Mouse (Mus musculus) kidney, postnatal 4 days (tissue): ENCODE results near the gene Gstt4.

Experiments
- DNase-seq, 2 experiments: peaks; one replicate each; pipeline ENCODE4 v3.0.0; 2021; ENCODE audit warnings: mixed read lengths in 2 of 2

Gstt4 gene

GRCm38 (mm10) chr10:75835761-75836531 lies 13.6 kb upstream of the Gstt4 start:
- DNase-seq: peak; percentile 29 to 52

DNA sequence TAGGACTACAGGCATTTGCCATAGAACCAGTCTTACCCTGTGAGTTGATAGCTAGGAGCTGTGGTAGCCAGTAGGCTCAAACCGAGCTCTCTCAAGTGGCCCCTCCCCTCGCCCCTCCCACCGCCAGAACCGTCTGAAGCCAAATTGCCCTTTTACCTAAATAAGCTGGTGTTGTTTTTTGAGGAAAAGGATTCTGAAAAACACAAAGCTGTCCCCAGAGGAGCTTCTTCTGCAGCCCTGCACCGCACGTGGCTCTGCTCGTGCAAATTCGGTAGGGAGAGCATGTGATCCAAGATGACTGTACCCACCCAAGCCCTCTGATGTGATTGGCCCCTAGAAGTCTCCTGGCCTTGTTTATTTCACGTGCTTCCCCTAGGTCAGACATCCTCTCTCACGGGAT lies 13.0 kb upstream of the Gstt4 start:
- peak; percentile 74 to 83 for DNase-seq

GRCm38 (mm10) chr10:75834721-75835120 lies 12.4 kb upstream of the Gstt4 start:
- no peak for DNase-seq

- DNase-seq: peak; percentile 93 to 95
Measured at GRCm38 (mm10) chr10:75834250-75834649, 11.9 kb upstream of the Gstt4 start.

- DNase-seq: peak; percentile 54 to 63
Measured at GRCm38 (mm10) chr10:75833456-75834080, 11.2 kb upstream of the Gstt4 start.

- peak; percentile 75 to 81 for DNase-seq
Measured at GRCm38 (mm10) chr10:75832272-75832895, 10.0 kb upstream of the Gstt4 start.

- DNase-seq: no peak
Measured at GRCm38 (mm10) chr10:75830275-75830670, 7.9 kb upstream of the Gstt4 start.

GRCm38 (mm10) chr10:75829529-75830274 lies 7.4 kb upstream of the Gstt4 start:
- DNase-seq: no peak

DNA sequence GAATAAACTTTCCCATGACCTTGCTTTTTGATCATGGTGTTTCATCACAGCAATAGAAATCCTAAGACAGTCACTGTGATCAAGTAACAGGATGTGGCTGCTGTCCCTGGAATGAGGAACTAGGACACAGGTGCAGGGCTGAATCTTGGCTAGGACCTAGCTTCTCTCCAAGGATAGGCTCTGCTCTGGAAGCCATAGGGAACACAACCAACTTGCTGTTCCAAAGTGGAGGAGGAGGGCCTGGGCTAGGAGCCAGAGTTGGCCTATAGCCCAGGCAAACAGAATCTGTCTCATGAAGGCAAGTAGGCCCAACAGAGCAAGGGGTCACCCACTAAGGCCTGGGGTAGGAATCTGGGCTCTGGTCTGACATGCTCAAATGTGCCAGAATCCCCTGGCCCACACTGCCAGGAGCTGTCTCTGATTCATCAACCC lies 6.2 kb upstream of the Gstt4 start:
- DNase-seq: peak in 1 of 2 experiments; percentile 27

- DNase-seq: peak; percentile 48 to 61
Measured at GRCm38 (mm10) chr10:75827668-75828360, 5.5 kb upstream of the Gstt4 start.

- DNase-seq: no peak
Measured at GRCm38 (mm10) chr10:75824530-75824929, 2.2 kb upstream of the Gstt4 start.

DNA sequence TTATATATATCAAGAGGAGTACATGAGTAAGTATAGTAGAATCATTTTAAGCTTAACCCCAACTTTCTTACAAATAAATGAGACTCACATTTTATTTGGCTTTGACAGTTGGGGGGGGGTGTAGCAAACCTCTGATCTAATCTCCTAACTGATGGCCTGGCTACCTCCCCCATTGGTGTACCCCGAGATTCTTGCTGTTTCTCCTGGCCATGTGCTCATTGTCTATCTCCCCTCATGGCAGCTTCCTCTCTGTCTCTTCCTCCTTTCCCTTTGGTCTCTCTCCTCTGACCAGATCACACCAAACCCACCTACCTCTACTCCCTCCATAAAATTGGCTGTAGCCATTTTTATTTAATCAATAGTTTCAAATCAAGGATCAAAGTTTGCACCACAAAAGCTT lies 1.4 kb upstream of the Gstt4 start:
- no peak for DNase-seq

DNA sequence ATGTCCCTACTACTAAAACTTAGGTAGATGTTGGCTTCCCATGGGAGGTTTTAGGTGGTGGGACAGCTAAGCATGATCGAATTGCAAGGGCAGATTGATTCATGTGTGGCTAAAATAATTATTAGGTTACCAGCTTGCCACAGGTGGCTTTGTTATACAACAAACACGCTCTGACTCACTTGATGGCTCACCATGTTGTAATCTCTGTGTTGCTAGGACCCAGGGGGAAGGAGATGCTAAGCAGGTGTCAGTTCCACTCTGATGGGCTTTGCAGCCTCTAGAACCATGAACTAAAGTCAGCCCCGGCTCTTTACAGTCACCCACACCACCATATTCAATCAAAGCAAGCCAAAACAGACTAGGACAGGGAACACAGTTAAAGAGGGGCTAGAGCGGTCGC lies 2.5 kb downstream of the Gstt4 start:
- no peak for DNase-seq

DNA sequence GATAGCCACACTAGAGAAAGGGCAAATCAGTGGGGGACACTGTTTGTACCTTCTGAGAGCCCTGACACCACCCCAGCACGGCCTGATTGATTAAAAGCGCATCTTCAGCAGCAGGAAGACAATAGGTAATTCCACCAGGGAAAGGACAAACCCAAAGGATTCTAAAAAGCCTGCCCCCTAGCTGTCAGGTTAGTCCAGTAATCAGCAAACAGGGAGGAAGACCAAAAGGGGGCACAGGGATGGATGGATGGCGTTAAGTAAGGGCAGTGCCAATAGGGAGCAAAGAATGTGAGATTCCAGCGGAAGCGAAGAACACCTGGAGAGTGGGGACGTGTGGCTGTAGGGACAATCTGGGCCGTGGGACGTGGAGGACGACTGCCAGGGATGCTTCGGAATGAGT lies 3.7 kb downstream of the Gstt4 start:
- no peak for DNase-seq

- no peak for DNase-seq
Measured at GRCm38 (mm10) chr10:75804217-75804616, 18.1 kb downstream of the Gstt4 start.

DNA sequence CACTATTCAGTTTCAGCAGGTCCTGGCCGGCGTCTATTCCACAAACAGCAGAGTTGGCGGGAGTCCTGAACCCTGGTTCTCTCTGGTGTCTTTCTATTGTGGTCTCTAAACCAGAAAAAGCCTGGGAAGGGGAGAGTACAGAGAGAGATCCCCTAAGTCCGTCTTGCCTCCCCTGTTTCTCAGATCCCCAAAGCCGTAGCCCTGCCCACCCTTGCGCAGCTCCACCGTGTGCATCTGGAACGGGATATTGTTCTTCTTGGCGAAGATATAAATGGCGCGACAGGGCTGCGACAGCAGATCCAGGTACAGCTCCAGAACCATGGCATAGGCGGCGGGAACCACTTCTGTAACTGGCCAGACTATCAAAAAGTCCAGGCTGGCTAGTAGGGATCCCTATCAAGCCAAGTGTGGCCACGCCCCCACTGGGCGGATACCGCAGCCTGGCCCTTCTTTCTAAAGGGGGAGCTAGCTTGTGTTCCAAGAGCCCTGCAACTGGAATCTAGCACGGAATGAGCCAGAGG lies 24.1 kb downstream of the Gstt4 start, which contains the start of gene Gstt1:
TSS of gene Gstt1 (minus strand) at position 409 of the 521 bp plus-strand sequence.
- peak; percentile 72 to 77 for DNase-seq

- DNase-seq: peak; percentile 42 to 65
Measured at GRCm38 (mm10) chr10:75797619-75798175, 24.6 kb downstream of the Gstt4 start.

DNA sequence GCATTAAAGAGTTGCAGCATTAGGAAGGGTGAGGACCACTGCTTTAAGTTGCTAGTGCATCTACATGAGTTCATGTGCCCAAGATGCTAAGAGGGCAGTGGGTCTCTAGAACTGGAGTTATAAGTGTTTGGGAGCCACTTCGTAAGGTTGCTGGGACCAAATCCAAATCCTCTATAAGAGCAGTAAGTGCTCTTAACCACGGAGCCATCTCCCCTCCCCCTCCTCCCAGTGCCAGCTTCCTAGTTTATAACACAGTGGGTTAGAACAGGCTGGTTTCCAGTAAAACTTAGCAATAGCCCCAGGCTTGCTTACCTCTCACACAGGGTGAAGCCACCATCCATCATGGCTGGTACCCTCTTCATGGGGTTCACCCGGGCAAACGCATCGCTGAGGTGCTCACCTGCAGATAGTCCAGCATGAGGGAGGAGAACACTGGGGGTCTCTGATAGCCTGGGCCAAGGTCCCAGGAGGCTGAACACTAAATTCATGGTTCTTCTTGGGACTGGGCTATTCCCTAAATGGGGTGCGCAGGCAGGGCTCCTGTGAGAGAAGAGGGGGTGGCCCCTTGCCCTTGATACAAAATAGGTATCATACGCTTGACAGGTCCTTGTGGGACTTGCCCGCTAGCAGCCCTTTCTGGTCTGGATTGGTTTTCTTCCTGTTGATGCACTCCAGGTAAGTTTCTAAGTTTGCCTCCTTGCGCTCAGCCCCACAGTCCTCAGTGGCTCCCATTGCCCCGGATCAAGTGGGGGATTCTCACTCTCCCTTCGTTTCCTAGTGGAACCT lies 25.4 kb downstream of the Gstt4 start:
- peak in 1 of 2 experiments; percentile 16 for DNase-seq

DNA sequence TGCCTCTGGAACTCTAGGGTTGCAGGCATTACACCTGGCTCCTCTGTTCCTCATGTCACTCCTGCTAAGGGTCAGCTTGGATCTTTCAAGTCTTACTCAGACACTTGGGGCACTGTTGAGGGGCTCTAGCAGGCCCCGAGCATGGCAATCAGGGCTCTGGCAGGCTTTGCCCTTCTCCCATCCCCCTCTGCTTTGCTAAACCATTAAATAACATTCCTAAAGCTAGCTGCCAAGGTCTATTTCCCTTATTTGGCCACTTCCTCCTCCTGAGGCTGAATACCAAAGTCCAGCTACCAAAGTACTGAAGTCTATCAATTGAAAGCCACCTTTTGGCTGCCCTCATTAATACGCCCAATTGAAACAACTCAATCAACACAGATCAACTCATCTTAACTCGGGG lies 27.5 kb downstream of the Gstt4 start:
- DNase-seq: peak; percentile 43 to 69

- DNase-seq: peak in 1 of 2 experiments; percentile 20
Measured at GRCm38 (mm10) chr10:75790773-75791172, 31.6 kb downstream of the Gstt4 start.

DNA sequence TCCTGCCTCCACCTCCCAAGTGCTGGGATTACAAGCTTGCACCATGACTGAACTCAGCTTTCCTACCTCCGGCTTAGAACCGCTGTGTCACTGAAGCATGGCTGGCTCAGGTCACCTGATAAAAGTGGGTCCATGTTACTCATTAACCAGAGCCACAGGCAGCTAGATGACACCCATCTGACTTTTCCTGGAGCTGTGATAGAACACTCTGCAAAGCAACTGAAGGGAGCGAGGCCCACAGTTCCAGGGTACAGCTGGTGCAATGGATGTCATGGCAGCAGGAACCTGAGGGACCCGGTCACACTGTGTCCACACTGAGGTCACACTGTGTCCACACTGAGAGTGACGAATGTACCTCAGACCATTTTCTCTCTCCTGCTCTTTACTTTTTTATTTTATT lies 32.5 kb downstream of the Gstt4 start:
- DNase-seq: peak in 1 of 2 experiments; percentile 43
